Mouse (Mus musculus) splenic B cell, adult 2 months (primary cell): ENCODE results near the gene Arhgap21.

ENCODE experiments used
- DNase-seq: peaks from one replicate; pipeline ENCODE4 v3.0.0-alpha.2; 2011; ENCODE audit warnings: low read depth, low spot score
- H3K27me3 ChIP-seq: 2 replicates; pipeline ENCODE4 v1.6.1; 2012; ENCODE audit warnings: mild to moderate bottlenecking, low read length, moderate library complexity, mixed read lengths; ENCODE audit not compliant: control insufficient read depth, poor library complexity, insufficient read depth, severe bottlenecking
- H3K36me3 ChIP-seq: 2 replicates; pipeline ENCODE4 v1.6.1; 2012; ENCODE audit warnings: mild to moderate bottlenecking, low read length, moderate library complexity, mixed read lengths; ENCODE audit not compliant: control insufficient read depth, poor library complexity, insufficient read depth, severe bottlenecking

Arhgap21 gene

DNA sequence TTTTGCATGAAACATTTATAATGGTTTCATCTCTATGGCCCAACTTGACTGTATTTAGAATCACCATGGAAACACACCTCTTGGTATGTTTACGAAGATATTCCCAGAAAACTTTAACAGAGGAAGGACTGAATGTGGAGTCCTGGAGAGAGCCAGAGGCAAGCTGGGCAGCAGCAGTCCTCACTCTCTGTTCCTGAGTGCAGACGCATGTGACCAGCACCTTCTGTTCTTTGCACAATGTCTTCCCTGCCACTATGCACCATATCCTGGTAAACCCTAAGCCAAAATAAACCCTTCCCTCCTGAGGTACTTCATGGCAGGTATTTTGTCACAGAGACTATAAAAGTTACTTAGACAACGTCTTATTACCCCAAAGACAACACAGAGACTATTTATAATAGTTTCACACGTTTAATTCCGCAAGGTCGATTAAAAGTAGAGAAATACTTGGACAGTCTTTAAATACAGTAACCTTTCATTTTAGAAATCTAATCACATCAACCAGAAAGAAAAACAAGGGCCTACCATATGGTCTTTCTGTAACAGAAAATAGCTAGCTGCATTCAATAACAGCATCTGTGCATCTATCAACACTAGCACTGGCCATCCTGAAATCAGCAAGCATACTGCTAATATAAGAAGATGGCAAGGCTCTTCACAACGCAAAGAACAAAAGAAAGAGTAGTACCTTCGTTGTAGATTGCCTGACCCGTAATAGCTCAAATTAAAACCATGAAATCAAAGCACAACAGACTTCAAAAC is 8.6 kb downstream of the Arhgap21 start:
- no peak for DNase-seq
- Histone ChIP-seq H3K36me3 (no peaks in the 10 kb centered on the region), H3K27me3 (no peaks in the 10 kb centered on the region; the same call in 1 of the 2 replicates)

- H3K36me3 ChIP-seq = no peaks in the 10 kb centered on the region
- no peaks in the 10 kb centered on the region; the same call in 1 of the 2 replicates for H3K27me3 ChIP-seq
- no peak for DNase-seq
These were observed 9.6 kb downstream of the Arhgap21 start for GRCm38 (mm10) chr2:20959045-20959444.

DNA sequence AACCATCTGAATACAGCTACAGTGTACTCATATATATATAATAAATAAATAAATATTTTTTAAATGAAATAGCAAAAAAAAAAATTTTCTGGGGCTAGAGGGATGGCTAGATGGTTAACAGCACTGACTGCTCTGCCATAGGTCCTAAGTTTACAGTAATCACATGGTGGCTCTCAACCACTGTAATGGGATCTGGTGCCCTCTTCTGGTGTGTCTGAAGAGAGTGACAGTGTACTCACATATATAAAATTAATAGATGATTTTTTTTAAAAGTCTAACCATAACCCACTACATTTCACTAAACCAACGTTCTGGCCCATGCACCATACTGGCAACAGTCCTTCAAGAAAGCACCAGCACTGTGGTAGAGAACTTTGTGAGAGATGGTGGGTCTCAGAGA is 10.7 kb downstream of the Arhgap21 start:
- Histone ChIP-seq H3K36me3 (no peaks in the 10 kb centered on the region), H3K27me3 (no peaks in the 10 kb centered on the region; the same call in 1 of the 2 replicates)
- no peak for DNase-seq

- H3K36me3 ChIP-seq = no peaks in the 10 kb centered on the region
- H3K27me3 ChIP-seq = no peaks in the 10 kb centered on the region; the same call in 1 of the 2 replicates
- DNase-seq = no peak
These were observed 12.0 kb downstream of the Arhgap21 start for GRCm38 (mm10) chr2:20956716-20957115.

GRCm38 (mm10) chr2:20955996-20956395 is 12.7 kb downstream of the Arhgap21 start:
- no peak for DNase-seq
- Histone ChIP-seq H3K27me3 (no peaks in the 10 kb centered on the region), H3K36me3 (no peaks in the 10 kb centered on the region)

DNA sequence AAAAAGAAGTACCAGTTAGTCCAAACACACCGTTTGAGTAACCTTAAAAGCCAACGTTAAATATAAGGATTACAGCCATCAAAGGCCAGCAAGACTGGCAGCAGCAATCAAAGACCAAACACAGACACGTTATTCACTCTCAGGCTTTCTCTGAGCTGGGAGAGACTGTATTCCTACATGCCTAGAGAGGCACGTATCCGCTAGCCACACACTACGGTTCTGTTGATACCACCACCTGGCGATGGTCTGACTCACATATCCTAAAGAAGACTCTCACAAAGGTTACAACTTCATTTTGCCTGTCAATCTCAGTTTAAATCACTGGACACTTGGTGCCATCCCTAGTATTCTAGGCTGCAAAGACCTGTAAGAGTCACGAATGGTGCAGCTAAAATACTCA is 13.3 kb downstream of the Arhgap21 start:
- Histone ChIP-seq H3K36me3 (no peaks in the 10 kb centered on the region), H3K27me3 (no peaks in the 10 kb centered on the region)
- DNase-seq = no peak

GRCm38 (mm10) chr2:20952716-20953115 is 16.0 kb downstream of the Arhgap21 start:
- Histone ChIP-seq H3K27me3 (no peaks in the 10 kb centered on the region), H3K36me3 (no peaks in the 10 kb centered on the region)
- DNase-seq = no peak

GRCm38 (mm10) chr2:20949168-20949567 is 19.5 kb downstream of the Arhgap21 start:
- no peak for DNase-seq
- H3K27me3 ChIP-seq = no peaks in the 10 kb centered on the region
- no peaks in the 10 kb centered on the region for H3K36me3 ChIP-seq

- no peaks in the 10 kb centered on the region for H3K36me3 ChIP-seq
- no peaks in the 10 kb centered on the region for H3K27me3 ChIP-seq
- no peak for DNase-seq
These were observed 21.6 kb downstream of the Arhgap21 start for GRCm38 (mm10) chr2:20947036-20947435.

DNA sequence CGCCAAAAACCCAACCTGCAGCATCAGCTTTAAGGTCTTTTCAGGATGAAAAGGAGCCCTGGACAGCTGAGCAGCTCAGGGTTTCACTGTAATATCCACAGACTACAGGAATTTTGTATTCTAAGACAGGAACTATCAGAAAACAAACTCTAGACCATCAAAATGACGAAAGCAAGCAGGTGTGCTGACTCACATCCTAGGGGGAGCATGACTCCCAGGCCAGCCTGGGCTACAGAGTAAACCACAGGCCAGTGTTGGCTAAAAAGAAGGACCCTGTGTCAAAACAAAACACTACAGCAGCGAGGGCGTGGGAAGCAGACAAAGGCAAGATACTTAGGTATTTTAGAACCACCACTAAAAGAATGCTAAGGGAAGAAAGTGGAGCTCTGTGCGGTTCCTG is 23.1 kb downstream of the Arhgap21 start:
- Histone ChIP-seq H3K36me3 (no peaks in the 10 kb centered on the region), H3K27me3 (no peaks in the 10 kb centered on the region)
- DNase-seq = no peak

DNA sequence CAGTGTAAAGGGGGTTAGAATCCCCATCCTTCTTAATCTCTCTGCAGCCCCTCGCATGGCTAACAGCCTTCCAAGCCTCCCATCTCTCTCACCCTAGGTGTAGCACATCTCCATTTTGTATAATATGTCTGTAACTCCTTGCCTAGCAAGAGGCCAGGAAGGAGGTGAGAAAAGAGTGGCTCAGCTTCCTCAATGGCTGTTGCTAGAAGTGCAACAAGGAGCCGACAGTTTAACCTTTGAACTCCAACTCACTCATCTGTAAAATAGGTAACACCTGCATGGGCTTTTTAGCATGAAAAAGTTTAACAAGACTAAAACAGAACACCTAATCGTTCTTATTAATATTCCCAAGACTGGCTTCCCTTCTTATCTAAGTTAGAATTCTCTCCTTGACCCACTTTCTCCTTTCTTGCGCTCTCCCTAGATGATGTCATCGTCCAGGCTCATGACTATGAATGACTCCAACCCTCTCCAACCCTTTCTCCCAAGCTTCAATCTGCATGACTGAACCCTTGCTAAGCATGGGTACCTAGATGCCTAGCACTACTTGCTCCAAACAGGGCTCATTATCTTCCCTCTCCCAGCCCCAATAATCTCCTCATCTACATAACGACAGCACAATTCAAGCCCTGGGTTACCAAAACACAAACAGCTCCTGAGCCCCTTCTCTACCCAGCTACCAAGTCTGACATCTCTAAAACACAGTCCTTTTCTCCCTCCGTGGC is 24.8 kb downstream of the Arhgap21 start:
- DNase-seq = no peak

DNA sequence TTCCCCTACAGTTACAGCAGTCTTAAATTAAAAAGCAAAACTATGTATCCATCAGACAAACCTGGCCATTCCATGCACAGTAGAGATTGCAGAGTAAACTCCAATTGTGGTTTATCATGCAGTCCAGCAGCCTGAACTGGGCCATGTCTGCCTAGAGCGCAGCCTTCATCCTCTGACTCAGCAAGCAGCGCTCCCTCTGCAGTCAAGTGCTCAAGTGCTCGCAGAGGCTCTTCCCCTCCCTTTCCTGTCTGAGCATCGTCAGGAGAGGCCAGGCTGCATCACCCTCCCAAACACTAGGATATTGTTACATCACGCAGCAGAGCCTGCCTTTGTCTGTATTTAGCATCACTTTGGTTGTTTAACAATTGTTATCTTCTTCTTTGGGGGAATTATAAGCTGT is 25.5 kb downstream of the Arhgap21 start:
- DNase-seq = no peak
- no peaks in the 10 kb centered on the region for H3K36me3 ChIP-seq
- no peaks in the 10 kb centered on the region for H3K27me3 ChIP-seq

More for the DNA sequence above, 24.8 kb downstream of the Arhgap21 start:
- H3K27me3 ChIP-seq = no peaks in the 10 kb centered on the region
- H3K36me3 ChIP-seq = no peaks in the 10 kb centered on the region

DNA sequence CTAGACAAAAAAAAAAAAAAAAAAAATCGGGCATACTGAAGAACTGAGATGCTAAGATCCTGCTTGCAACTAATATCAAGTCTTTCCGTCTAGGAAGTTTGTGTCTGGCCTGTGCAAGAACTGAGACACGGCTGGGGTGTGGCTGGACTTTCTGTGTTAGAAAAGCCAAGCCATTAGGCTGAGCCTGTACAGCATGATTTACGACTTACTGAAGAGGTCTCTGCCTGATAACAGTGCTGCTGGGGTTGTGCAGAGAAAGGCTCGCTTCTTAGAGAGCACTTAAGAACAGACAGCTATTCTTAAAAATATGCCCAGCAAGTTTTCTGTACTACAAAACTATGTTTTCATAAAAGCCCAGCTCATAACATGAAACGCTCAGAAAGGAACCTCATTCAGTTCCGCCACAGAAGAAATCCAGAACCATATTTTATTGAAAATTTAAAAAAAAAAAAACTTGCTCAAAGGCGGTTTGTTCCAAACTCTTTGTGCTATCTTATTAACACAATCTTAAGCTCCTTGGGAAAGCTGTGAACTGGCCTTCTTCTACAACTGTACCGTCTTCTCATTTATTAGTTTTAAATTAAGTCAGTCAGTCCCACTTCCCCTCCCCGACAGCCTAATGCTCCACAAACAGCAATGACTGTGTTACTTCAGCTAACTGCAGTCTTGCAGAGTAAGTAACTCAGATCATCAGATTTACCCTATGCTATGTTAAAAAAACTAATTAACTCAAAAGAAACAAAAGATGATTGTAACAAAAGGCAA is 26.1 kb downstream of the Arhgap21 start:
- Histone ChIP-seq H3K27me3 (no peaks in the 10 kb centered on the region), H3K36me3 (no peaks in the 10 kb centered on the region)
- DNase-seq = no peak

- no peaks in the 10 kb centered on the region for H3K27me3 ChIP-seq
- no peak for DNase-seq
- H3K36me3 ChIP-seq = no peaks in the 10 kb centered on the region
These were observed 27.6 kb downstream of the Arhgap21 start for GRCm38 (mm10) chr2:20941105-20941504.

GRCm38 (mm10) chr2:20939367-20939766 is 29.3 kb downstream of the Arhgap21 start:
- H3K27me3 ChIP-seq = no peaks in the 10 kb centered on the region
- no peak for DNase-seq
- H3K36me3 ChIP-seq = no peaks in the 10 kb centered on the region
